Mouse (Mus musculus) hematopoietic stem cell, adult 5-6 weeks (primary cell): ENCODE data around the gene Parp3. TPM values are rescaled to one million over a fixed set of nuclear protein-coding genes. Genes with fewer than 3 reads are reported as not detected.

Experiments
- ATAC-seq, 2 experiments: fragments of 125-278 bp in 1 of 2; replicated peaks in 1 of 2; 2 replicates each; pipeline ENCODE4 v1.8.0; 2016 to 2017; ENCODE audit warnings: inconsistent platforms in 2 of 2, mild to moderate bottlenecking in 2 of 2, moderate number of reproducible peaks in 2 of 2, low read depth in 1 of 2, moderate TSS enrichment in 1 of 2; ENCODE audit not compliant: low FRiP score in 2 of 2, poor library complexity in 2 of 2, severe bottlenecking in 2 of 2, insufficient read depth in 1 of 2, low TSS enrichment in 1 of 2
- total RNA-seq: library from RNA; stranded (forward); fragments of 172-1452, 232-1000 nt; gene quantifications from 2 replicates; pipeline ENCODE4 v1.2.3, GENCODE M21; 2017

Parp3 gene
- total RNA-seq, 1 experiment from 2014 or later = 29.7 TPM

DNA sequence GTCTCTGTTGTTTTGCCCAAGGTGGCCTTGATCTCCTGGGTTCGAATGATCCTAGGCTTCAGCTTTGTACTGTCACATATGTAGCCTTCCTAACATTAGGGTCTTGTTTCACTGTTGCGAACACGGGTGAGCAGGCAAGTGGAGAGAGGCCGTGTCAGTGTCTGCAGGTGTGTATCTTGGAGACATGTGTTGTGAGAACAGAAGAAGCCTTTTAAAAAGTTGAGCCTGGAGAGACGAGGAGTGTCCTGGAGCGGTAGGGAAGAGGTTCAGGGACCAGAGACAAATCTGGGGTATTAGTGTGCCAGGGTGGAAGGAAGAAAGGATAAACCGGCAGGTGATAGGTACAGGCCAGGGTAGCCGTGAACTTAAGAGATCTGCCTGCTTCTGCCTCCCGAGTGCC, 1.4 kb upstream of the Parp3 start:
- ATAC-seq = no peak

GRCm38 (mm10) chr9:106477649-106478048, 900 bp upstream of the Parp3 start:
- no peak for ATAC-seq

DNA sequence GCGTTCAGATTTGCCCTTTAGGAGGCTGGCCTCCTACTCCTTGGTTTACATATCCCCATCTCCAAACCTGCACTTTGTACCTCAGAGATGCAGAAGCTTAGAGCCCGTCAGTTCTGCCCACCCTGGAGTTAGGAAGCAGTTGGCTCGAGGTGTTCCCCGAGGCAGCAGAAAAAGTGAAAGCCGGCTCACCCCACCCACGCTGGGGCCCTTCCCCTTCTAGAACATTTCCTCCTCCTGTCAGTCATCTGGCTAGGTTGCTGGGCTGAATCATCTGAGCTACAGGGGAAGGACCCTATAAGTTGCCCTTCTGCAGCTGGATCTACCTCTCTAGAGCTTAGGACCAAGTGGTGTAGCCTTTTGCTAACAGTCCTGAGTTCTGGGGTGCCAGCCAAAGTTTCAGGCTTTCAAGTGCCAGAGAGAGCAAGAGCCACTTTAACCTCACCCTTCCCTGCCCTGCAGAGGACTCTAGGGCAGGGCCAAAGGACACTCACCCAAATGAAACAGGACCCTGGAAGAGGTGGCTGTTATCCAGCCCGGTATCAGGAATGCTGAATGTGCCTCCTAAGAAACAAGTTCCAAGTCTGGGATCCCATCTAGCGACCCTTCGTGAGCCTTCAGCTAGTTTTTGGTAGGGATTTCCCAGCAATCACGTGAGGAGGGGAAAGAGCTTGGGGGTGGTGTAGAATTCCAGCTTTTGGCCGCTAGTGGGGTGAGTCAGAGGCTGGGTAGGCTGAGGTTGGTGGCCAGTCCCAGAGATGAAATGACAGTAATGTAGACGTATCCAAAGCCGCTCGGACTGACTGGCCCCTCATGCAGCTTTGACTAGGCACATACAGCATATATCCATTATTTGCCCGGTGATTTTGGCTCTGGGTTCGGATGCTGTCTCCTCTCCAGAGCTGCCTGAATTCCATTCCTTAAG, 486 bp downstream of the Parp3 start:
- ATAC-seq = peak; percentile 8 to 54

DNA sequence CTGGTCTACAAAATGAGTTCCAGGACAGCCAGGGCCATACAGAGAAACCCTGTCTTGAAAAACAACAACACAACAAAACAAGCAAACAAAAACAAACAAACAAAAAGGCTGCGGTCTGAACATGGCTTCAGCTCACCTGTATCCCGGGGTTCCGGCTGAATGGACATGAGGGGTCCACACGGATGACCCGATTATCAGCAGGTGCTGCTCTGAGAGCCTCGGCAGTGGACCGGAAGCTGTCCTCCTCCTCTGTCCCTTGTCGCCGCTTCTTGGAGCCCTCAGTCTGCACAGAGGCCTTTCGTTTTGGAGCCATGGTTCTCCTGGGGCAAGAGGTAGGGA, 1.1 kb downstream of the Parp3 start, which contains the start of gene Rrp9:
Rrp9 (plus strand) TSS at position 301 of the 339 bp plus-strand sequence.
- ATAC-seq = no peak

DNA sequence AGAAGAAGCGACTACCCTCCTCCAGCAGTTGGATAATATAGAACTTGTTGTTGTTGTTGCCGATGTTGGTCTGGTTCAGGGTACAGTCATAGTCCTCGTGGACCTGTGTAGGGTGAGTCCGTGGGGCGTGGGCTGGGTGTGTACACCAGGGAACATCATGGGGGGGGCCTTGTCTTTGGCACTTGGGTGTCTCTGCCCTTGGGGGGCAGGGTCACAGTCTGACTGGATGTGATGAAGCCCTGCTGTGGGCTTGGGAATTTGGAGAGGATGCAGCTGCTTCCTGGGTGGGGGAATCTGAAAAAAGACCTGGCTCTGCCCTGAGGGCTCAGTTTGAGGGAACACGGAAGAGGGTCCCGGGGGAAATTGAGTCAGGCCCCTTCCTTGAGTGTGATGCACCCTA, 1.7 kb downstream of the Parp3 start:
- no peak for ATAC-seq

DNA sequence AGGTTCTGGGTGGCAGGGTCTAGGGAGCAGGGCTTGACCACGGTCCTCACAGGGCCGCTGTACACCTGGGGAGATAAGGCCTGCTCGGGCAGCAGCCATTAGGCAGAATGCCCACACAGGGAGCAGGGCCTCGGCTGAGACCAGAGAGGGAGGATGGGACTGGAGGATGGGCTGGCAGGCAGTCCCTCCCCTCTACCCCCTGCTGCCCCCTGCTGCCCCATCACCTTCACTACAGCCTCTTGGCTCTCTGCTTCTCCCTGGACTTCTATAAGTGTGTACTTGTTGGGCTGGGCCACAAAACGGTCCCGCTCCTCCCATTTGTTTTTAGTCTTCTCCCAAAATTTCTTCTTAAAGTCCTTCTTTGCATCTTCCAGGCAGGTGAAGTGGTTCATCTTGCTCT, 2.3 kb downstream of the Parp3 start:
- peak; percentile 20 to 39; a peak in 1 of 4 replicates for ATAC-seq

DNA sequence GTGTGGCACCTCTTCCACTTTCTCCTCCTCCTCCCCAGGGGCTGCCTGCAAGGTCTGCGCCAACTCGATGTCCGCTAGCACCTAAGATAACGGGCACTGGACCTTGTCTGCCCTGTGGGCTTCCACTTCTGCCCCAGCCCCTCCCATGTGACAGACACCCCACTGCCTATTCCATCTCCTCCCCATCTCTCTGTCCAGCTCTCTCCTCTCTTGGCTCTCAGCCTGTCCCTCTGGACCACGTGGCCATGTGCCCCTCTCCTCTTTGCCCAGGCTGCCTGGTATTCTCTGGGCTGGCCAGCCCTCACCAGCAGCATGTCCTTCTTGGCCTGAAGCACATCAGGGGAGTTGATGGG, 3.0 kb downstream of the Parp3 start:
- no peak for ATAC-seq

DNA sequence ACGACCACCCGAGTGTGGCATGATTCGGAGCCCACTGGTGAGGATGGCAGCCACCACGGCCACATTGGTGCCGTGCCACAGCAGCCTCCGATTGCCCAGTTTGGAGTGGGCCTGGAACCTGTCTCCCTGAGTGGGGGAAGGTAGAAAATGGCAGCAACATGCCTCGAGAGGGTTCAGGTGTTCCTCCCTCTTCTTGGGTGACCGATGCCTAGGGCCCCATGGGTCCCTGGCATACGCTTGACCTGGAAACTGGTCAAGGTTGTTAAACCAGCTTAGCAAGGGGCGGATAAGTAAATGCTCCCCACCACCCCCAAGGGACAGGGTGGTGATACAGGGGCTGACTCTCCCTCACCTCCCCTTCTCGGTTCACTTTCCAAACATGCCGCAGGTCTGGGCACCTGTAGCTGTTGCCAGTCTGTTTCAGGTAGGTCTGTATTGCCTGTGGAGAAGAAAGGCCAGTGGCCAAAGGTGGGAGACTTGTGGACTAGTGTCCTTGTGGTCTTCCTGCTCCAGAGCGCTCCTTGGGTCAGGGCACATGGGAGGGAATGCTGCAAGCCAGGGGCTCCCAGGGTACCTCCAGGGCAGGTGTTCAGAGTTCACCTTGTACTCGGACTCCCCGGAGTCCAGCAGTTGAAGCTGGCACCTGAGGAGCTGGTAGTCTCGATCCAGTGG, 3.5 kb downstream of the Parp3 start:
- ATAC-seq = no peak

- ATAC-seq = no peak
Measured at GRCm38 (mm10) chr9:106472321-106472720, 4.4 kb downstream of the Parp3 start.

DNA sequence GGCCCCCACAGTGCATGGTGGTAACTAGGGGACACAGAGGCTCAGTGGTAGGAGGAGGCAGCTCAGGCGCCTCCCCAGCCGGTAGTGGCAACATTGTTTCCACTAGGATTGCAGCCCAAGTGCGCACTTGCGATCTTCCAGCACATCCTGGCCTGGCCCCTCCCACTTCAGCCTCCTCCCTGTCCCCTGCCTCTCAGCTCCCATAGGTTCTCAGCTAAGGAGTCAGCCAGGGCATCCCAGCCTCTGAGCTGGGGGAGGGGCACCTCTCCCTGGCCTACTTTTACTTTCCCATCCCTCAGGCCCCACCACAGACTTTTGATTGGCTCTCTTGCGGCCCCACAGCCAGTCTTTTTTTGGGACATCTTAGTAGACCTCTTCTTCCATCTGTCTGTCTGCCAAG, 4.9 kb downstream of the Parp3 start:
- ATAC-seq = no peak

- no peak for ATAC-seq
Measured at GRCm38 (mm10) chr9:106470991-106471750, 5.6 kb downstream of the Parp3 start.

GRCm38 (mm10) chr9:106469776-106470175, 7.0 kb downstream of the Parp3 start:
- ATAC-seq = no peak

- ATAC-seq = no peak
Measured at GRCm38 (mm10) chr9:106469317-106469716, 7.4 kb downstream of the Parp3 start.

DNA sequence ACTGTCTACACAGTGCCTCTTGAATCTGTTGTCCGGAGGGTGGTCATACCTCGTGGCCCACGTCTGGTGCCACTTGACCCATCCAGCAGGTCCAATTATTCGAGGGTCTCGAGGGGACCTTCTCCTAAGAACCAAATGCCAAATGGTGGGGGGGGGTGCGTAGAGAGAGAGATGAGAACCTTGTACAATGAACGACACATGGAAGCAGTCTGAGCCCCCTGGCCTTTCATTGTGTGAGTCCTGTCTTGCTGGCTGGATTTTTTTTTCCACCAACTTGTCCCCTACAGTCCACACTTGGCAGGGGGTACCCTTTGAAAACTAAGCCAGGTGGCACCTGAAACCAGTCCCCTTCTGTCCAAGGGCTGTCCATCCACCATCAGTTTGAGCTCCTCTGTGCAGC, 9.0 kb downstream of the Parp3 start:
- ATAC-seq = no peak

GRCm38 (mm10) chr9:106466721-106467120, 10.0 kb downstream of the Parp3 start:
- ATAC-seq = no peak

DNA sequence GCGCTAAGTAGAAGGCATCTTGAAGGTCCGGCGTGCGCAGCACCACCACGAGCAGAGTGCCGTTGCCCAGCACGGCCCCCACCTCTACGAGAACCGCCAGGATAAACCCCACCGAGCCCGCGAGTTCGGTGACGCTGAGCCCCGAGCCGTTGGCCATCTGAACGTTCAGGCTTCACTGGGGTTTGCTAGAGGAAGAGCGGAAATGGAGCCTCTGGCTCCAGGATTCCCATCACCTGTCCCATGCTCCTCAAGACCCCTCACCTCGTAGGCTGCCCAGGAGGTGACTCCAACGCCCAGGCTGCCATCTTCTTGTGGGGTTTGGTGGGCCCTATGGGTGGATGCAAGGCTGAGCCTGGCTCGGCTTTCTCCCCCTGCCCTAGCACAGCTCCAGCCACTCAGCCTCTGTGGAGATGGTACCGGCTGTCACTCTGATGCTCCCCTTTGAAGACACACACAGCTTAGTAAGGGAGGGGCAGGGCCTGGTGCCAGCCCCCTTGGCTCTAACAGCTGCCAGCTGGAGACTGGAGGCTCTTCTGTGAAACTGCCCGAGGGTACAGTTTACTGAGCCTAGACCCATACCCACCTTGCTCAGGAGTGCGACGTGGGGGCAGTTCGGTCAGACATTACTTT, 11.1 kb downstream of the Parp3 start, which contains the start of gene Gpr62:
Gpr62 (minus strand) TSS at position 368 of the 630 bp plus-strand sequence.
- no peak; a peak in 1 of 4 replicates for ATAC-seq

GRCm38 (mm10) chr9:106464751-106465541, 11.8 kb downstream of the Parp3 start:
- peak; percentile 23 to 33; a peak in 2 of 4 replicates for ATAC-seq
